Mouse (Mus musculus) macrophage (primary cell): ENCODE data around the gene Gm10354. TPM values are rescaled to one million over a fixed set of nuclear protein-coding genes. Genes with fewer than 3 reads are reported as not detected.
"Not testable (repeated sequence)": the region's sequence is repeated elsewhere in the genome, so short reads cannot be mapped to it uniquely, and the experiment has no call there.

Experiments
- H3K27ac ChIP-seq: fragments of 350-480 bp; formaldehyde crosslinking; 2 replicates; pipeline ENCODE4 v1.9.0; 2021
- H3K36me3 ChIP-seq: fragments of 350-480 bp; formaldehyde crosslinking; 2 replicates; pipeline ENCODE4 v1.9.0; 2021; ENCODE audit errors: inconsistent target
- H3K4me3 ChIP-seq: fragments of 350-480 bp; formaldehyde crosslinking; 2 replicates; pipeline ENCODE4 v1.9.0; 2021; ENCODE audit errors: inconsistent target
- H3K79me2 ChIP-seq: fragments of 350-480 bp; formaldehyde crosslinking; 2 replicates; pipeline ENCODE4 v1.9.0; 2021; ENCODE audit errors: inconsistent target
- WGBS: methylation state at CpG from one replicate; pipeline ENCODE4 v1.1.7; 2026; ENCODE audit warnings: inconsistent platforms; ENCODE audit not compliant: missing documents; 5-methylcytosine and 5-hydroxymethylcytosine counted together
- polyA plus RNA-seq: library from polyadenylated mRNA; stranded (reverse); fragments of 250-400 nt; gene quantifications from 3 replicates; pipeline ENCODE4 v1.2.4, GENCODE M21; 2018; ENCODE audit warnings: inconsistent platforms
- total RNA-seq, 78 experiments: library from RNA; depleted of rRNA; stranded (reverse); fragments of 250-400 nt; gene quantifications; 1 replicate in 9 of 78; 2 replicates in 24 of 78; 3 replicates in 43 of 78; 4 replicates in 2 of 78; pipeline ENCODE4 v1.2.4; 2018; ENCODE audit warnings: inconsistent platforms in 56 of 78

Gene Gm10354
- not detected for total RNA-seq (2018; cell fraction: chromatin; rRNA removed)
- total RNA-seq (2018; cell fraction: cytosol; rRNA removed) = not detected
- not detected for total RNA-seq (2018; cell fraction: nucleus; rRNA removed)
- polyA plus RNA-seq = not detected in 3 replicates

GRCm38 (mm10) chr5:14978835-14979234 lies at the start of gene Gm10354:
Gene Gm10354 (minus strand): TSS chr5:14978935.
- H3K4me3 ChIP-seq, H3K27ac ChIP-seq, H3K79me2 ChIP-seq, H3K36me3 ChIP-seq: not testable (repeated sequence)
- WGBS = no CpG with 5 or more reads among the region's 1 CpGs

GRCm38 (mm10) chr5:15024316-15024715 lies 45.6 kb upstream of the Gm10354 start:
- not testable (repeated sequence) for H3K79me2 ChIP-seq, H3K36me3 ChIP-seq, H3K27ac ChIP-seq, H3K4me3 ChIP-seq
- no CpG with 5 or more reads among the region's 1 CpGs for WGBS

- not testable (repeated sequence) for H3K36me3 ChIP-seq, H3K4me3 ChIP-seq, H3K79me2 ChIP-seq, H3K27ac ChIP-seq
- WGBS = 70% methylated on average over 2 of the region's 2 CpGs
Observed at GRCm38 (mm10) chr5:15020067-15020466, 41.3 kb upstream of the Gm10354 start.

GRCm38 (mm10) chr5:15010639-15011582 lies 32.2 kb upstream of the Gm10354 start:
- H3K4me3 ChIP-seq, H3K27ac ChIP-seq, H3K79me2 ChIP-seq, H3K36me3 ChIP-seq: not testable (repeated sequence)
- WGBS = 89% methylated on average over 11 of the region's 11 CpGs

GRCm38 (mm10) chr5:15006907-15007306 lies 28.2 kb upstream of the Gm10354 start:
- not testable (repeated sequence) for H3K79me2 ChIP-seq, H3K36me3 ChIP-seq, H3K4me3 ChIP-seq, H3K27ac ChIP-seq
- WGBS = 60% methylated on average over 3 of the region's 3 CpGs

- H3K36me3 ChIP-seq, H3K4me3 ChIP-seq, H3K79me2 ChIP-seq, H3K27ac ChIP-seq: not testable (repeated sequence)
- WGBS = 80% methylated on average over 3 of the region's 3 CpGs
Observed at GRCm38 (mm10) chr5:15006288-15006687, 27.6 kb upstream of the Gm10354 start.

- not testable (repeated sequence) for H3K36me3 ChIP-seq, H3K4me3 ChIP-seq, H3K79me2 ChIP-seq, H3K27ac ChIP-seq
- no CpG with 5 or more reads among the region's 4 CpGs for WGBS
Observed at GRCm38 (mm10) chr5:15005584-15005983, 26.8 kb upstream of the Gm10354 start.

GRCm38 (mm10) chr5:15004569-15005562 lies 26.1 kb upstream of the Gm10354 start:
- H3K27ac ChIP-seq, H3K79me2 ChIP-seq, H3K4me3 ChIP-seq, H3K36me3 ChIP-seq: not testable (repeated sequence)
- WGBS = 90% methylated on average over 3 of the region's 5 CpGs

- H3K36me3 ChIP-seq, H3K27ac ChIP-seq, H3K79me2 ChIP-seq, H3K4me3 ChIP-seq: not testable (repeated sequence)
- 79% methylated on average over 9 of the region's 9 CpGs for WGBS
Observed at GRCm38 (mm10) chr5:14998077-14998476, 19.3 kb upstream of the Gm10354 start.

GRCm38 (mm10) chr5:14997556-14997955 lies 18.8 kb upstream of the Gm10354 start:
- H3K36me3 ChIP-seq, H3K27ac ChIP-seq, H3K79me2 ChIP-seq, H3K4me3 ChIP-seq: not testable (repeated sequence)
- WGBS = 94% methylated on average over 4 of the region's 4 CpGs

GRCm38 (mm10) chr5:14996670-14997249 lies 18.0 kb upstream of the Gm10354 start:
- not testable (repeated sequence) for H3K27ac ChIP-seq, H3K36me3 ChIP-seq, H3K79me2 ChIP-seq, H3K4me3 ChIP-seq
- WGBS = 81% methylated on average over 4 of the region's 7 CpGs

GRCm38 (mm10) chr5:14994124-14994523 lies 15.4 kb upstream of the Gm10354 start:
- 83% methylated on average over 1 of the region's 6 CpGs for WGBS
- H3K4me3 ChIP-seq, H3K27ac ChIP-seq, H3K36me3 ChIP-seq, H3K79me2 ChIP-seq: not testable (repeated sequence)

- whole genome bisulfite sequencing = 93% methylated on average over 6 of the region's 8 CpGs
Observed at GRCm38 (mm10) chr5:14990375-14991158, 11.8 kb upstream of the Gm10354 start.

More at GRCm38 (mm10) chr5:14990375-14991158, 11.8 kb upstream of the Gm10354 start:
- not testable (repeated sequence) for H3K4me3 ChIP-seq, H3K36me3 ChIP-seq, H3K79me2 ChIP-seq, H3K27ac ChIP-seq
